30 mouse cellular contexts compared by ENCODE assay signal in the genomic region with DNA sequence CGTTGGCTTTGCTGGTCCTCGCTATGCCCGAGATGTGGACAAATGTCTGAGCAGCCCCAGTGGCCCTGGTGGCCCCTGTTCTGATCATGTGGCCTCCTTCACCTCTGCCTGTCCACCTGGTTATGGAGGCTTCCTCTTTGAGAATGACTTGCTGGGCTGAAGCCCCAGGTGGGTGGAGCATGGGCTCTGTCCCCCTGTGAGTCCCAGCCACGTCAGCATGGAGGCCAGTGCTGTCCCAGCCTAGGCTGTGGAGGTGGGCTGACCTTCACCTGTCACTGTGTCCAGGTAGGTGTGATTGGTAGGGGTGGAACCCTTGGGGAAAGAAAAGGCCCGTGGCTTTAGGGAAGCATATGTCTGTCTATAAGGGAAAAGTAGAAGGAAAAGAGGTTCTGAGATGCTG. TPM values are rescaled to one million over a fixed set of nuclear protein-coding genes. Genes with fewer than 3 reads are reported as not detected.
DNase-seq lines count a peak whose midpoint lies in the region; ATAC-seq and TF ChIP-seq lines count a peak whose summit lies in the region.
"Had no signal": no experiment of that assay in that cellular context is flagged by ENCODE, and none has a peak within 500 bp of the region (broad histone marks: within the 10 kb centered on the region; RNA-seq: fewer than 3 reads in every experiment).

No protein-coding gene starts in this region.

- no peaks in the 10 kb centered on the region for H3K27me3 ChIP-seq in kidney, postnatal 0 days (ENCODE audit: insufficient read depth, low read length)
- no peaks in the 10 kb centered on the region for H3K27me3 ChIP-seq in midbrain, embryonic 14.5 days (ENCODE audit: control insufficient read depth, insufficient read depth, low read length)
- no peaks in the 10 kb centered on the region for H3K27me3 ChIP-seq in midbrain, postnatal 0 days (ENCODE audit: insufficient read depth, low read length)
- H3K27me3 ChIP-seq in stomach, embryonic 15.5 days (replicated peaks), result no peaks in the 10 kb centered on the region

- no peak overlapping the region for H3K4me3 ChIP-seq in kidney, postnatal 0 days (replicated peaks; ENCODE audit: low read depth, low read length)
- no peak overlapping the region for H3K4me3 ChIP-seq in midbrain, embryonic 14.5 days (replicated peaks; ENCODE audit: low read depth, low read length)
- no peak overlapping the region for H3K4me3 ChIP-seq in midbrain, postnatal 0 days (ENCODE audit: low read depth, low read length)
- H3K4me3 ChIP-seq in stomach, embryonic 15.5 days (replicated peaks), result no peak overlapping the region
- H3K4me3 ChIP-seq: erythroblast, embryonic 14.5 days had no signal

- ATAC-seq in kidney, postnatal 0 days (replicated peaks; ENCODE audit: low FRiP score, low read depth), result 0 out of 2 replicates have a peak, but pooled peaks have one; percentile 22
- ATAC-seq in midbrain, embryonic 14.5 days (ENCODE audit: low FRiP score, low TSS enrichment), result 0 out of 2 replicates have a peak, but pooled peaks have one; percentile 38
- no peak for ATAC-seq in midbrain, postnatal 0 days (ENCODE audit: low FRiP score)
- peak; percentile 57; the same call in 1 of the 2 replicates for ATAC-seq in stomach, embryonic 15.5 days (ENCODE audit: insufficient read depth, low FRiP score, low read depth)

- TF ChIP-seq CTCF in kidney, postnatal 0 days (IDR thresholded peaks at IDR 0.05; ENCODE audit: low read depth), result no peak
- no peak for TF ChIP-seq CTCF in midbrain, postnatal 0 days (IDR thresholded peaks at IDR 0.05)

- H3K4me2 ChIP-seq in kidney, postnatal 0 days (ENCODE audit: low read length), result no peak overlapping the region
- no peak overlapping the region for H3K4me2 ChIP-seq in midbrain, embryonic 14.5 days (ENCODE audit: low read length)
- no peak overlapping the region for H3K4me2 ChIP-seq in midbrain, postnatal 0 days (ENCODE audit: low read depth, low read length, poor library complexity, severe bottlenecking)
- H3K4me2 ChIP-seq in stomach, embryonic 15.5 days, result no peak overlapping the region

- H3K9me3 ChIP-seq in kidney, postnatal 0 days (replicated peaks; ENCODE audit: low read length), result no peaks in the 10 kb centered on the region
- H3K9me3 ChIP-seq in midbrain, embryonic 14.5 days (ENCODE audit: control insufficient read depth, low read length), result no peaks in the 10 kb centered on the region
- no peaks in the 10 kb centered on the region for H3K9me3 ChIP-seq in midbrain, postnatal 0 days (ENCODE audit: low read length)
- H3K9me3 ChIP-seq in stomach, embryonic 15.5 days, result no peaks in the 10 kb centered on the region
- H3K9me3 ChIP-seq: embryonic facial prominence, embryonic 13.5 days; embryonic facial prominence, embryonic 15.5 days; forebrain, embryonic 10.5 days; forebrain, embryonic 12.5 days had no signal

- 66% methylated on average over 5 of the region's 5 CpGs for WGBS in kidney, postnatal 0 days
- WGBS in midbrain, embryonic 14.5 days, result 72% methylated on average over 5 of the region's 5 CpGs
- WGBS in midbrain, postnatal 0 days, result 80% methylated on average over 5 of the region's 5 CpGs
- WGBS in stomach, embryonic 15.5 days, result 72% methylated on average over 5 of the region's 5 CpGs

- H3K36me3 ChIP-seq in kidney, postnatal 0 days (ENCODE audit: insufficient read depth, low read length), result no peaks in the 10 kb centered on the region
- H3K36me3 ChIP-seq in midbrain, embryonic 14.5 days (ENCODE audit: control insufficient read depth, insufficient read depth, low read length), result no peaks in the 10 kb centered on the region
- no peaks in the 10 kb centered on the region for H3K36me3 ChIP-seq in midbrain, postnatal 0 days (ENCODE audit: insufficient read depth, low read length)
- H3K36me3 ChIP-seq in stomach, embryonic 15.5 days, result no peaks in the 10 kb centered on the region
- H3K36me3 ChIP-seq: embryonic facial prominence, embryonic 13.5 days; embryonic facial prominence, embryonic 15.5 days; forebrain, embryonic 10.5 days; forebrain, embryonic 12.5 days had no signal

- peak; percentile 86 for DNase-seq in heart, adult 11 months
- DNase-seq in heart, adult 8-10 months (ENCODE audit: low spot score), result no peak
- DNase-seq in kidney, postnatal 0 days (ENCODE audit: low spot score), result no peak
- no peak for DNase-seq in kidney, adult 9 months
- no peak for DNase-seq in midbrain, embryonic 14.5 days
- no peak for DNase-seq in midbrain, postnatal 0 days (ENCODE audit: low spot score)
- DNase-seq in left cerebral cortex, postnatal 4 days, result no peak
- DNase-seq: adrenal gland, adult 2 months; adrenal gland, postnatal 10 days; adrenal gland, postnatal 25 days; cerebellum, adult 11 months; cerebellum, adult 18-20 months; cerebellum, adult 8-10 months; cerebellum, adult 9-11 months; cerebellum, postnatal 14 days; cerebellum, postnatal 36 days; embryo, embryonic 11 days had no signal

- no peak overlapping the region for H3K9ac ChIP-seq in kidney, postnatal 0 days (ENCODE audit: low read depth, low read length)
- no peak overlapping the region for H3K9ac ChIP-seq in midbrain, embryonic 14.5 days (replicated peaks; ENCODE audit: low read length)
- H3K9ac ChIP-seq in midbrain, postnatal 0 days (replicated peaks; ENCODE audit: low read length, poor library complexity, severe bottlenecking), result no peak overlapping the region
- H3K9ac ChIP-seq in stomach, embryonic 15.5 days, result no peak overlapping the region
- H3K9ac ChIP-seq: embryonic facial prominence, embryonic 15.5 days had no signal

- no peak overlapping the region for H3K27ac ChIP-seq in kidney, postnatal 0 days
- no peak overlapping the region for H3K27ac ChIP-seq in midbrain, embryonic 14.5 days (replicated peaks; ENCODE audit: low read depth, low read length)
- H3K27ac ChIP-seq in midbrain, postnatal 0 days (ENCODE audit: low read depth, low read length), result no peak overlapping the region
- no peak overlapping the region for H3K27ac ChIP-seq in stomach, embryonic 15.5 days
- H3K27ac ChIP-seq: embryonic facial prominence, embryonic 13.5 days; embryonic facial prominence, embryonic 15.5 days; forebrain, embryonic 12.5 days had no signal

- H3K4me1 ChIP-seq in kidney, postnatal 0 days (replicated peaks; ENCODE audit: insufficient read depth, low read length), result 0 out of 2 replicates have a peak, but pooled peaks cover 3% of the 10 kb centered on the region
- no peaks in the 10 kb centered on the region for H3K4me1 ChIP-seq in midbrain, embryonic 14.5 days (ENCODE audit: control insufficient read depth, insufficient read depth, low read length)
- no peaks in the 10 kb centered on the region for H3K4me1 ChIP-seq in midbrain, postnatal 0 days (ENCODE audit: insufficient read depth, low read length)
- H3K4me1 ChIP-seq in stomach, embryonic 15.5 days, result 0 out of 2 replicates have a peak, but pooled peaks cover 3% of the 10 kb centered on the region

- intact Hi-C loops in left cerebral cortex, postnatal 4 days (cut with DNase I), result no loop called here

RNA-seq across cellular contexts. Expression of gene Pdxk, which starts 22.1 kb away (rescaled TPM):
- 10 to 100 TPM; 12.9 to 14.3 (median 13.4) TPM for total RNA-seq in heart, adult 8-10 months (2022)
- 24.0 and 25.2 TPM in 2 replicates for polyA plus RNA-seq in kidney, postnatal 0 days (2015; fragmentation: Nextera tagmentation; extraction: Ambion mirVana)
- polyA plus RNA-seq in midbrain, embryonic 14.5 days (2014; fragmentation: Nextera tagmentation; extraction: Ambion mirVana), result 22.6 and 23.7 TPM in 2 replicates
- 73.9 and 74.7 TPM in 2 replicates for total RNA-seq in midbrain, postnatal 0 days (2014; rRNA removed)
- 52.6 and 59.3 TPM in 2 replicates for polyA plus RNA-seq in midbrain, postnatal 0 days (2015; fragmentation: Nextera tagmentation; extraction: Ambion mirVana)
- 11.8 and 14.3 TPM in 2 replicates for polyA plus RNA-seq in stomach, embryonic 15.5 days (2015; fragmentation: Nextera tagmentation; extraction: Ambion mirVana)
- 10 to 100 TPM; 41.1 to 45.1 TPM for total RNA-seq in left cerebral cortex, postnatal 4 days (2021)

RNA-seq across cellular contexts. Expression of gene Olfr1358, which starts 30.4 kb away (rescaled TPM):
- total RNA-seq in heart, adult 8-10 months (2022), result not detected
- polyA plus RNA-seq in kidney, postnatal 0 days (2015; fragmentation: Nextera tagmentation; extraction: Ambion mirVana), result not detected in 2 replicates
- not detected in 2 replicates for polyA plus RNA-seq in midbrain, embryonic 14.5 days (2014; fragmentation: Nextera tagmentation; extraction: Ambion mirVana)
- not detected in 2 replicates for total RNA-seq in midbrain, postnatal 0 days (2014; rRNA removed)
- polyA plus RNA-seq in midbrain, postnatal 0 days (2015; fragmentation: Nextera tagmentation; extraction: Ambion mirVana), result not detected in 2 replicates
- not detected in 2 replicates for polyA plus RNA-seq in stomach, embryonic 15.5 days (2015; fragmentation: Nextera tagmentation; extraction: Ambion mirVana)
- total RNA-seq in left cerebral cortex, postnatal 4 days (2021), result not detected
- total RNA-seq: adrenal gland, adult 2 months; adrenal gland, postnatal 10 days; adrenal gland, postnatal 25 days; adrenal gland, postnatal 4 days; common myeloid progenitor, adult 5-6 weeks; ES-E14; MEL had no signal
- polyA plus RNA-seq: adrenal gland, adult 2 months; C2C12; embryonic facial prominence, embryonic 11.5 days; embryonic facial prominence, embryonic 13.5 days; embryonic facial prominence, embryonic 15.5 days; erythroblast, embryonic 14.5 days; forebrain, embryonic 10.5 days; forebrain, embryonic 12.5 days; forebrain, embryonic 14.5 days had no signal
